Mouse (Mus musculus): ENCODE measurements around the gene St3gal6. TPM values are rescaled to one million over a fixed set of nuclear protein-coding genes. Genes with fewer than 3 reads are reported as not detected.
"Not testable (repeated sequence)": the region's sequence is repeated elsewhere in the genome, so short reads cannot be mapped to it uniquely, and the experiment has no call there.

St3gal6 gene
- polyA plus RNA-seq, 1 experiment from 2014 or later: 0.86 TPM

GRCm38 (mm10) chr16:58475544-58476154 lies 48.4 kb downstream of the St3gal6 start:
- WGBS (ENCODE audit: missing documents): 80% methylated on average over 3 of the region's 3 CpGs
- no peaks in the 10 kb centered on the region for H3K36me3 ChIP-seq (ENCODE audit: inconsistent target)
- H3K27ac ChIP-seq: peak overlapping the region; percentile 55
- no peak overlapping the region for H3K4me3 ChIP-seq (ENCODE audit: inconsistent target)
- H3K79me2 ChIP-seq (ENCODE audit: inconsistent target): no peaks in the 10 kb centered on the region

GRCm38 (mm10) chr16:58474875-58475274 lies 49.2 kb downstream of the St3gal6 start:
- H3K4me3 ChIP-seq (ENCODE audit: inconsistent target): no peak overlapping the region
- WGBS (ENCODE audit: missing documents): 41% methylated on average over 3 of the region's 3 CpGs
- H3K27ac ChIP-seq: peak overlapping the region; percentile 55
- no peaks in the 10 kb centered on the region for H3K36me3 ChIP-seq (ENCODE audit: inconsistent target)
- H3K79me2 ChIP-seq (ENCODE audit: inconsistent target): no peaks in the 10 kb centered on the region

GRCm38 (mm10) chr16:58470841-58471240 lies 53.2 kb downstream of the St3gal6 start:
- H3K36me3 ChIP-seq (ENCODE audit: inconsistent target): no peaks in the 10 kb centered on the region
- no peaks in the 10 kb centered on the region for H3K79me2 ChIP-seq (ENCODE audit: inconsistent target)
- H3K27ac ChIP-seq: no peak overlapping the region
- H3K4me3 ChIP-seq (ENCODE audit: inconsistent target): no peak overlapping the region
- WGBS (ENCODE audit: missing documents): 94% methylated on average over 4 of the region's 4 CpGs

GRCm38 (mm10) chr16:58470061-58470460 lies 54.0 kb downstream of the St3gal6 start:
- no peak overlapping the region for H3K27ac ChIP-seq
- no peaks in the 10 kb centered on the region for H3K79me2 ChIP-seq (ENCODE audit: inconsistent target)
- 96% methylated on average over 8 of the region's 8 CpGs for WGBS (ENCODE audit: missing documents)
- no peak overlapping the region for H3K4me3 ChIP-seq (ENCODE audit: inconsistent target)
- no peaks in the 10 kb centered on the region for H3K36me3 ChIP-seq (ENCODE audit: inconsistent target)

- no peak overlapping the region for H3K4me3 ChIP-seq (ENCODE audit: inconsistent target)
- no peaks in the 10 kb centered on the region for H3K36me3 ChIP-seq (ENCODE audit: inconsistent target)
- no peaks in the 10 kb centered on the region for H3K79me2 ChIP-seq (ENCODE audit: inconsistent target)
- WGBS (ENCODE audit: missing documents): 86% methylated on average over 9 of the region's 9 CpGs
- no peak overlapping the region for H3K27ac ChIP-seq
Measured at GRCm38 (mm10) chr16:58465412-58465811, 58.6 kb downstream of the St3gal6 start.

GRCm38 (mm10) chr16:58464051-58464450 lies 60.0 kb downstream of the St3gal6 start:
- 95% methylated on average over 14 of the region's 14 CpGs for WGBS (ENCODE audit: missing documents)
- Histone ChIP-seq H3K4me3 (ENCODE audit: inconsistent target) (no peak overlapping the region), H3K27ac (no peak overlapping the region), H3K36me3 (ENCODE audit: inconsistent target) (no peaks in the 10 kb centered on the region), H3K79me2 (ENCODE audit: inconsistent target) (no peaks in the 10 kb centered on the region)

GRCm38 (mm10) chr16:58462519-58462918 lies 61.5 kb downstream of the St3gal6 start:
- no peak overlapping the region for H3K4me3 ChIP-seq (ENCODE audit: inconsistent target)
- H3K27ac ChIP-seq: no peak overlapping the region
- H3K36me3 ChIP-seq (ENCODE audit: inconsistent target): no peaks in the 10 kb centered on the region
- 100% methylated on average over 2 of the region's 2 CpGs for WGBS (ENCODE audit: missing documents)
- no peaks in the 10 kb centered on the region for H3K79me2 ChIP-seq (ENCODE audit: inconsistent target)

GRCm38 (mm10) chr16:58461856-58462518 lies 62.1 kb downstream of the St3gal6 start:
- no peak overlapping the region for H3K27ac ChIP-seq
- 93% methylated on average over 2 of the region's 2 CpGs for WGBS (ENCODE audit: missing documents)
- no peaks in the 10 kb centered on the region for H3K36me3 ChIP-seq (ENCODE audit: inconsistent target)
- H3K4me3 ChIP-seq (ENCODE audit: inconsistent target): no peak overlapping the region
- H3K79me2 ChIP-seq (ENCODE audit: inconsistent target): no peaks in the 10 kb centered on the region

GRCm38 (mm10) chr16:58460386-58460785 lies 63.7 kb downstream of the St3gal6 start:
- no peak overlapping the region for H3K27ac ChIP-seq
- H3K4me3 ChIP-seq (ENCODE audit: inconsistent target): no peak overlapping the region
- no peaks in the 10 kb centered on the region for H3K79me2 ChIP-seq (ENCODE audit: inconsistent target)
- H3K36me3 ChIP-seq (ENCODE audit: inconsistent target): no peaks in the 10 kb centered on the region
- WGBS (ENCODE audit: missing documents): 93% methylated on average over 10 of the region's 10 CpGs

GRCm38 (mm10) chr16:58459966-58460365 lies 64.1 kb downstream of the St3gal6 start:
- H3K27ac ChIP-seq; H3K79me2 ChIP-seq (ENCODE audit: inconsistent target); H3K36me3 ChIP-seq (ENCODE audit: inconsistent target); H3K4me3 ChIP-seq (ENCODE audit: inconsistent target): not testable (repeated sequence)
- 73% methylated on average over 3 of the region's 3 CpGs for WGBS (ENCODE audit: missing documents)

GRCm38 (mm10) chr16:58456991-58457390 lies 67.1 kb downstream of the St3gal6 start:
- H3K36me3 ChIP-seq (ENCODE audit: inconsistent target): no peaks in the 10 kb centered on the region
- no peak overlapping the region for H3K4me3 ChIP-seq (ENCODE audit: inconsistent target)
- H3K79me2 ChIP-seq (ENCODE audit: inconsistent target): no peaks in the 10 kb centered on the region
- no peak overlapping the region for H3K27ac ChIP-seq
- 73% methylated on average over 6 of the region's 6 CpGs for WGBS (ENCODE audit: missing documents)

- no peak overlapping the region for H3K4me3 ChIP-seq (ENCODE audit: inconsistent target)
- 97% methylated on average over 5 of the region's 5 CpGs for WGBS (ENCODE audit: missing documents)
- H3K27ac ChIP-seq: no peak overlapping the region
- H3K36me3 ChIP-seq (ENCODE audit: inconsistent target): no peaks in the 10 kb centered on the region
- H3K79me2 ChIP-seq (ENCODE audit: inconsistent target): no peaks in the 10 kb centered on the region
Measured at GRCm38 (mm10) chr16:58456445-58456844, 67.6 kb downstream of the St3gal6 start.

GRCm38 (mm10) chr16:58455118-58455517 lies 68.9 kb downstream of the St3gal6 start:
- Histone ChIP-seq H3K27ac (no peak overlapping the region), H3K79me2 (ENCODE audit: inconsistent target) (no peaks in the 10 kb centered on the region)

GRCm38 (mm10) chr16:58454617-58455016 lies 69.4 kb downstream of the St3gal6 start:
- Histone ChIP-seq H3K79me2 (ENCODE audit: inconsistent target) (no peaks in the 10 kb centered on the region), H3K27ac (no peak overlapping the region), H3K4me3 (ENCODE audit: inconsistent target) (no peak overlapping the region), H3K36me3 (ENCODE audit: inconsistent target) (no peaks in the 10 kb centered on the region)
- WGBS (ENCODE audit: missing documents): 40% methylated on average over 8 of the region's 8 CpGs

More at GRCm38 (mm10) chr16:58455118-58455517, 68.9 kb downstream of the St3gal6 start:
- 86% methylated on average over 5 of the region's 5 CpGs for WGBS (ENCODE audit: missing documents)
- Histone ChIP-seq H3K36me3 (ENCODE audit: inconsistent target) (no peaks in the 10 kb centered on the region), H3K4me3 (ENCODE audit: inconsistent target) (no peak overlapping the region)

- H3K79me2 ChIP-seq (ENCODE audit: inconsistent target): no peaks in the 10 kb centered on the region
- no peak overlapping the region for H3K27ac ChIP-seq
- H3K4me3 ChIP-seq (ENCODE audit: inconsistent target): no peak overlapping the region
- no peaks in the 10 kb centered on the region for H3K36me3 ChIP-seq (ENCODE audit: inconsistent target)
Measured at GRCm38 (mm10) chr16:58453820-58454219, 70.2 kb downstream of the St3gal6 start.

Data from macrophage (primary cell).